Mouse (Mus musculus) naive thymus-derived CD4-positive, alpha-beta T cell, adult 2 months (primary cell): ENCODE measurements around the gene Galnt18.
A peak's percentile ranks its signal among the peaks of the same experiment; 100 is the strongest.

Source experiments
- DNase-seq: peaks from one replicate; pipeline ENCODE4 v3.0.0-alpha.2; 2011; ENCODE audit warnings: low read depth

The Galnt18 gene

DNA sequence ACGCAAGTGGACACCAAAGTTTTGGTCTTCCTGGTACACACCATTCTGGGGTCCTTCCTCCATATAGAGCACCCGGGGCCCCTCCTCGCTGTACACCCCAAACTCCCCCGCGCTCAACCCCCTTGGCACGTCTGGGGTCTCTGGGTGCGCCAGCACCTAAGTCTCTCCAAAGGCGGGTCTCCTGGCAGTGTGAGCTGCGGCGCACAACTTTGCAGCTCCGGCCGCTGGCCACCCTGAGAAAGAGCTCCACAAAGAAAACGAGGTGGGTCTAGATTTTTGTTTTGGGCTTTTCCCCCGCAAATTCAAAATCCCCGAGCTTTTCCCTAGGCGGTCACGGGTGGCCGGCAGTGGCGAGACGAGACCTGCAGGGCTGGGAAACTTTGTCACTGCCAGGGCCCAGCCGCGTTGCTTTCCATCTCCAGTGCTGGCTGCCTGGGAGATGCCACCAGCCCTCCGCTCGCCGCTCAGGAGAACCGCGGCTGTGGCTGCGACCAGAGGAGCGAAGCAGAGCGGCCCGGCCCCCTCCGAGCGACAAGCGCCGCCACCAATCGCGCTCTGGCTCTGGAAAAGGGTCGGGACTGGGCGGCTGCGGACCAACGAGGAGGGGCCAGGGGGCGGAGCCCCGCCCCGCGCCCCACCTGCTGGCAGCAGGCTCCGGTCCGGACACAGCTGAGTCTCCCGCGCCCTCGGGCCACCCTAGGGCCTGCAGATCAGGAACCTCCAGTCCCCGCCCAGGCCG is at the start of gene Galnt18:
Gene Galnt18, minus strand, starts transcription at position 474 of the 739 bp plus-strand sequence.
- DNase-seq: no peak

DNA sequence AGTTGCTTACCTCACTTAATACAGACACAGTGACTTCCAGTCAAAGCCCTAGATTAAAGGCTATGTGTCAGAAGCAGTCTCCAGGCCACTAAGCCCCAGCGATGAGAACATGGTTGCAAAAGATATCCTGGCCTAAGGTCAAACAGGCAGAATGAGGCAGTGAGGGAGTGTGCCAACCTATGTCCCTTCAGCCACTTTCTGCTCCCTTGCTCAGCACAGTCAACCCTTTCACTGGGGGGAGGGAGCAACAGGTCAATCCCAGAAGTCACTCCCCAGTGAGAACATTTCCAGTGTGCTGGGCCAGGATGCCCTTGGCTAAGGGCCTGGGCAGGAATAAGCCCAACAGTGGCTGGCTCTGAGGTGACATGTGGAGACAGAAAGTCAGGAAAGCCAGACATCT is 47.6 kb upstream of the Galnt18 start:
- DNase-seq: no peak

DNA sequence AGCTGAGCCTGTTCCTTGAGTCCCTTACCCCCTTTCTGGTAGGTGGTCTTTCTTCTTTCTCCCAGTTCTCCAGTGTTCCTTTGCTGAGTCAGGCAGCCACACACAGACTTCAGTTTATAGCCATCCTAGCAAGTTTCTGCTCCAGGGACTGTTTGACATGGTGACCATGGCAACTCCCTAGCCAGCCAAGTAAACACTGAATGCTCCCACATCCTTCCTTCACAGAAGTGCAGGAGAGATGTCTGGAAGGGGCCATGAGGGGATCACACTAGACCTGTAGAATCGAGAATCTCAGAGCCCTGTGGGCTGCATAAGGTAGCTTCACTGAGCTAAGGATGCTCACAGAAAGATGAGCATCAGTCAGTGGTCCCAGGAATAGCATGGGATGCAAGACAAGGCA is 33.3 kb upstream of the Galnt18 start:
- no peak for DNase-seq

DNA sequence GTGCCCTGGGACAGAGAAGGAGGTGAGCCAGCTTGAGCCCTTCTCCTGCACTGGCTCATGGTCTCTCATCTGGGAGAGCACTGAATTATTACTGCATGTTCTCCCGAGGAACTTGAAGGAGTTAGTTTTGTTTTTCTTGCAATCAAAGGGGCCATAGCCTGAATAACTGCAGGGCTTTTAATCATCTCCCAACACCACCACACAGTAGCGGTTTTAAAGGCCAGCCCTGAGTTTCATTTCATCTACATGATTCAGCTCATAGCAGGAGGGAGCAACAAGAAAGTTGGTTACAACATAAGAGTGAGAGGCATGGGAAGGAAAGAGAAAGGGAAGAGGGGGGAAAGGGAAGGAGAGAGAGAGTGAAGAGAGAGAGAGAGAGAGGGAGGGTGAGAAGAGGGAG is 31.3 kb upstream of the Galnt18 start:
- DNase-seq: no peak

DNA sequence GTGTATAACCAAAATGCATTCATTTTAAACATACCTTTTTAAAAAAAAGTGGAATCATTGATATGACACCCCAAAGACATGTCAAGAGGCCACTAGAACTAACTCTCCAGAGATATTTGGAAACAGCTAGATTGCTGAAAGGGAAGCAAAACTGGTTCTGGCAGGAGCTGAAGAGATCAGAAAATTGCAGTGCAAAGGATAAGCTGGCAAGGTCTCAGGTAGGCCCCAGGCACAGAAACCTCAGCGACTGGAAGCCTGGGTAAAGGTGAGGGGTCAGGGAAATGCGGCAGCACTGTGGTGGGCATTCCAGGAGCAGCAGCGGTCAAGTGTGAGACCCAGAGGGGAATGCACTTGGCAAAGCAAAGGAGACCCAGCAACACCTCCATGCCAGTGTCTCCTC is 30.0 kb upstream of the Galnt18 start:
- no peak for DNase-seq

DNA sequence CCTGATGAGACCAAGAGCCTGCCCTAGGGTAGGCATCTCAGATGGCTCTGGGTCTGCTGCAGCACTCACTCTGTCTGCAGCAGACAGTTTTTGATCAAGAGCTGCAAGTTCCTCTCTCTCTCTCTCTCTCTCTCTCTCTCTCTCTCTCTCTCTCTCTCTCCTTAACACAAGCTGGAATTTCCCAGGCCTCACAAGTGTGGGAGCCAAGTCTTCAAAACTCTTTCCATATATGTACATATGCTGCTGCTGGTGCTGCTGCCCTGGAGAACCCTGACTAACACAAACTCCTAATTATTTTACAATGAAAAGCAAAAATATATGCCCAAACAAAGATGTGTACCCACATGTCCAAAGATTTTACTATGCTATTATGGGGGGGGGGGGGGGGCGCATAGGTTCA is 26.3 kb upstream of the Galnt18 start:
- DNase-seq: no peak

DNA sequence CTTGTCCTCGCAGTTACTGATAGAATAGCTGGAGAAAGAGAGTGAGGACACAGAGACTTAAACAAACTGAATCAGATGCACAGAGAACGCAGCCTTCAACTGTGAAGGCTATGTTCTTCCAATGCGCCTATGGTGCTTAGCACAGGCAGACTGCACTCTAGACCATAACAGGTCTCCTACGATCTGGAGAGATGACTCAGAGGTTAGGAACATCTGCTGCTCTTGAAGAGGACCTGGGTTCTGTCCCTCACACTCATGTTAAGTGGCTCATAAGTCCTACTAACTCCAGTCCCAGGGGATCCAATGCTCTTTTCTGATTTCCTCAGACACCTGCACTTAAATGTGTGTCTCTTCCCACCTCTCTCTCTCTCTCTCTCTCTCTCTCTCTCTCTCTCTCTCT is 24.9 kb upstream of the Galnt18 start:
- no peak for DNase-seq

DNA sequence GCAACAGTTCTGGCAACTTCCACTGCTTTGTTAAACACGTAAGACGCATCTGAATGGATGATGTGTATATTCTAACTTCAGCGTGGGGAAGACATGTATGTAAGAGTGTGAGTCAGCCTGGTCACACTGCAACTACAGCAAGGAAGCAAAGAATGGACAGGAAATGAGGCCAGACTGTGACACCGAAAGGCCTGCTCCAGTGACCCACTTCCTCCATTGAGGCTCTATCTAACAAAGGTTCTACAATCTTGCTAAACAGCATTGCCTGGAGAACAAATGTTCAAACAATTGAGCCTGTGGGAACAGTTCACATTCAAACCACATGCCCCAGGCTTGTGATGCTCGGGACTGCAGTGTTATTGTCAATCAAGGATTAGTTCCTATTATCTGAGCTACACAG is 21.0 kb upstream of the Galnt18 start:
- DNase-seq: no peak

DNA sequence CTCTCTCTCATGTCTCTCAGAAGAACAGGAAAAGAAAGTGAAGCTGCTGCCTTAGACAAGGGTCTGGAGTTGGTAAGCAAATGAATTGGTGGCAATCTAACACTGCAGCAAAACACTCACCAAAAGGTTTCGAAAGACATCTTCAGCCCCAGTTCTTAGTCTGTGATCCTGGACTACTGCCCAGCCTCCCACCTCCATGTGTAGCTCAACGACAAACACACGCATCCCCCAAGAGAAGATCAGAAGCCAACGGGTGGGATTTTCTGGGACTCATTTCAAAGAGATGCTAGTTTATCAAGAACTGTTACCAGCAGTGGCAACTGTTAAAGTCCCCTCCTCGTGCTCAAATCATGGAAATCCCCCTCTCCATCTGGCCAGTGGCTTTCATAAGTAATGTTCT is 20.3 kb upstream of the Galnt18 start:
- DNase-seq: no peak

DNA sequence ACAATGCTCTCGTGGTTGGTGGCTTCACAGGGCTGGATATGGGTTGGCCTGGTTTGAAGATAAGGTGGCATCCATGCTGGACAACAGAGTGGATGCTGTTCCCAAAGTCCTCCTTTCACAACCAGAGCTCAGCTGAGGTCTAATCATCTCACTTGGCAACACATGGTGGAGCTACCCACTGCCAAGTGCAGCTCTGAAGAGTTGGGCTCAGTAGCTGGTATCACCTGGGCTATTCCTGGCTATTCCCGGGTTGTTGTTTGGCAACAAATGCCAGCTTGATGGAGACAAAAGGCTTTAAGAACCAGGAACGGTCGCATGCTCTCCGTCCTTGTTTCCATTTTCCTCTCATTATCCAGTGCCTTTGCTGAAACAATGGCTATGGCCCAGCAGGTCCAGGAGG is 19.2 kb upstream of the Galnt18 start:
- no peak for DNase-seq

DNA sequence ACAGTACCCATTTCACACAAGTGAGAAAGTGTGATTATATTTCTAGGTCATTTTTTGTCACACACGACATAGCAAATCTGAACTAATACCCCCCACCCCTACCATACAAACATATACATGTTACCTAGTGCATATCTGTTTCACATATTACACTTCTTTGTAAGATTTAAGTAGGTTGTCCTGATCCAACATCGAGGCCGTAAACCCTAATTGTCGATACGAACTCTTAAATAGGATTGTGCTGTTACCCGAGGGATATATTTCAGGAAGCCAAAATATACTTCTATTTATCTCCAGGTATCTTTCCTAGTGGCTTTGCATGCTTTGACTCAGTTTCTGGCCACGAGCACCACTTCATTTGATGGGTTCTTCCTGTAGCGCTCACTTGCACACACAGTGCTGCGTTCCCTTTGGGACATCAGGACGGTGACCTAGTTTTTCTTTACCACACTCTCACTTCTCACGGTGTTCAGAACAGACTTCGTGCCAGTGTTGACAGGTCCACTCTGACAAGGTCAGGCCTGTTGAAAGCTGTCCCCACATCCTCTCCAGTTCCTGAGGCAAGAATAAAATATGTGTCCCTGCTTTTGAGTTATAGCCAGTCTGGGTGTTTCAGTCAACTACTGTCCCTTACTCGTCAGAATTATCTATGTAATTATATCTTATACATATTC is 17.7 kb upstream of the Galnt18 start:
- no peak for DNase-seq

DNA sequence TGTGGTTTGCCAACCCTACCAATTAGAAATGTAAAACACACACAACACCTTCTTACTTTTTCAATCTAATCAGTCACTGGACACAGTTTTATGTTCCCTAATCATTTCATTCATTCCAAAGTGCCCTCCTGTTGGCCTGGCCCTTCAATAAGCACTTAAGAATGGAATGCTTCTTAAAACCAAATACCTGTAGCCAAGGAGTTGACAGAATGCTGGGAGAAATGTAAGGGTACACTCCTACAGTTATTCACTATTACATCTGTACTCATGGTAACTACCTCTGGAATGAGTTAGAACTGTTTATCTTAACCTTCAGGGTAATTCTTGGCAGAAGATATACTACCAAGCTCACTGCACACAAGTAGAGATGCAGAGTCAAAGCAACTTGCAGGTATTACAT is 15.3 kb upstream of the Galnt18 start:
- DNase-seq: no peak

DNA sequence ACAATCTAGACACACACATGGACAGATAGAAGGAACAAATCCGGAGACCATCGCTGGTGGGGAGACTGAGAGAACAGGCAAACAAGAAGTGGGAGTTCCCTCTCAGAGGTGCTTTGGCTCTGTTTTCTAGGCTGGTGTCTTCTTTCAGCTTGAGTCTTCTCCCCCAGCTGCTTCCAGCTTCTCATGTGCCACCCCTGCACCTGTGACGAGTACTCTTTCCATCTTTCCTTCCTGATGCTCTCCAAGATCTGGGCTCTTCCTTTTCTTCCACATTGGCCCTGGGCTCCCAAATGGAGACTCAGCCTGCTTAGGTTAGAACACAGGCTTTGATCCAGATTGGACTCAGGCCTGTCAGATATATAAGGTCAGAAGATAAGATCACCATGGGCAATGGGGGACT is 12.4 kb upstream of the Galnt18 start:
- DNase-seq: no peak

DNA sequence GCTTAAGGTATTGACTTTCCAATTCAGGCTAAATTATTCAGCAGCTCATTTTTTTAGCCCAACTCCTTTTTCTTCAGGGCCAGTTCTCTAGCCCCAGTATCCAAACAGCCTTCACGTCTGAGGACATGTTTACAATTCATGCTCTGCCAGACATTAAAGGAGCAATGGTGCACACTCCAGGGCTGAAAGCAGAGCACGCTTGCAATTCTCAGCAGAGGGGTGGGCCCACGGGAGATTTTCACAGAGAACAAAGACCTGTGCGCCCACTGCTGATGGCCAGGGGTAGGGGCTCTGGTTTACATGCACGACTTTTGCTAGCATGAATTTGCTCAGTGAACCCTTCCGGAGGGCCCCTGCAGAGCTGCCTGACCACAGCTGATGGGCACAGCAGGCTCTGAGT is 11.6 kb upstream of the Galnt18 start:
- DNase-seq: no peak

DNA sequence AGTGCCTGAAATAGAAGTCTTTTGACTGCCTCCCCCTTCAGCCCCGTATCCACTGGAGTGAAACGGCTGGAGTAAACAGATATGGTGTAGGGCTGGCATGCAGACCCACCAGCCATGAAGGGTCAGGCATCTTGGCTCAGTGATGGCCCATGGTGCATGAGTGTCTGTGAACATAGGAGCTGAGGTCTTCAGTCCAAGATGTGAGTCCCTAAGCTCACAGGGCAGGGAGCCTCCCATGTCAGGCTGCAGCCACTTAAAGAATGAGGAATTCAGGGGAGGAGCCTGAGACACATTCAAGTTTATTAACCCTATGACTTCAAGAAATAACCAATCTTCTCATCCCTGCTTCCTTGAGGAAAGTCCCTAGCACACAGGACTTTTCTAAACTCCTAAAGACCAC is 8.1 kb upstream of the Galnt18 start:
- no peak for DNase-seq

DNA sequence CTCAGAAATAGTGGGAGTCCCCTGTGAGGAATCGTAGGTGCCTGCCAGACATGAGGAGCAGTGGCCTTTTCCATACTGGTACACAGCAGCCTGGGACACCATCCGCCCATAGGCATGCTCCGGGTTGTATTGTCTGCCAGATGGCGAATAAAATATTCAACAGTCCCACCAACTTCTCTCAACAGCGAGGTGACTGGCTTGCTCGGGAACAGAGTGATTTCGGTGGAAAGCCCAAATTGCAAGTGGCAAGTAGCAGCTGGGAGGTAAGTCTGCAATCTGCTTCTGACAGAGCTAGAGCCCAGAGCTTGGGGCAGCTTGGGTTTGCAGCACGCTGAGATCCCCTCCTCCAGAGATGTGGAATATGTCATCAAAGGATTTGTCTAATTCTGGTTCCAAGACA is 5.7 kb upstream of the Galnt18 start:
- DNase-seq: no peak

DNA sequence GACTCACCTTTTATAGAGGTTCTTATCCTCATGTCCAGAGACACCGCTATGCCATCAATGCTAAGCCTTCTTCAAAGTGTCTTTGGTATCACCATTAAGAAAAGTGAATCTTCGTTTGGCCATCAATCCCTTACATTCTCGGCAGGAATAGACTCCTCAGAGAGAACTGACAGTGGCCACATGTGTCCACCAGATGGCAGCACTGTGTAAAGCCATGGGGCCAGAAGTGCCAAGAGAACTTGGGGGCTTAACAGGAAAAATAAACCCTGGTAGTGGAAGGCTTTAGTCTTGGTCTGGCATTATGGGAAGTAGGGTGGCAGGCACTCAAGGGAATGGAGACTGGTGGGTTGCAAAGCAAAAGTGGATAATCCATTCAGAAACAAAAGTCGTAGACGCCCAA is 2.3 kb upstream of the Galnt18 start:
- DNase-seq: peak; percentile 12

DNA sequence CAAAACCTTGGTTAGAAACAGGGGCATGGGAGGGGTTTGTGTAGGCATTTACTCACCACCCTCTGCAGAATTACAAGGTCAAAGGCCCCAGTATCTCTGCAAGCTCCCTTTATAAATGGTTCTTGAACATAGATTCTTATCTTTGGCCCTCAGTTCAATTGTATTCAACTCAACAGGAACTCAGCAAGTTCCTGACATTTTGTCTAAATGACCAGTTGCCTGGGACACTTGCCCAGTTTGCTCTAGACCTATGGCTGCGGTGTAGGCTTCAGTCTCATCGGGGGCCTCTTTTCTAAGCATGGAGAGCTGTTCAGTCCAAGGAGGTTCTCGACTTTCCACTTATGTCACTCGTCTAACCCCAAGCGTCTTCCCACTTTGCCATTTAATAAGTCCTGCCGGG is 1.5 kb upstream of the Galnt18 start:
- DNase-seq: no peak

DNA sequence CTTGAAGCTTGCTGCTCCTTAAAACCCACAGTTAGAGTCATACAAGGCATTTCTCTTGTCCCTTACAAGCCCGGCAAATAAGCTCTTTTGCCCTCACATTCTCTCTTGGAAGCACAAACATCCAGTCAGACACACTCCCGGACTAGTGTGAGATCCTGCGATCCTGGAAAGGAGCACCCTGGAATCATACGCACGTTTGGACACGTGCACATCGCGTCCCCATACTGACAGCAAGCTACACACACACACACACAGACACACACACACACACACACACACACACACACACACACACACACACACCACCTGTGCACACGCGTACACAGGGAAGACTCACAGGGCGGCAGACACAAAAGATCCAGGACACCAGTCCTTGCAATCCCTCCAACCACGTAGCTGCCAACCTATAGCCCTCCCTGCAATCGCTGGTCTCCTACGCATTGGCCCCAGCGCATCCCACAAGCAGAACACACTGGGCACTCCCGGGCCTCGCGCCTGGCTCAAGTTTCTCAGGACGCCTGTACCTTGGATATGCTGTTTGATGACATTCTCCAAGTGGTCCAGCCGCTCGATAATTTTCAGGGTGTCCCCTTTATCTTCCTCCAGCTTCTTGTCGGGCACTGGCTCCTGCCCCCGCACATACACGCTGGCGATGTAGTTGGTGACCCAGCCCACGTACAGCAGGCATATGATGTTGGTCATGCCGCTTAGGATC is 831 bp downstream of the Galnt18 start:
- no peak for DNase-seq

DNA sequence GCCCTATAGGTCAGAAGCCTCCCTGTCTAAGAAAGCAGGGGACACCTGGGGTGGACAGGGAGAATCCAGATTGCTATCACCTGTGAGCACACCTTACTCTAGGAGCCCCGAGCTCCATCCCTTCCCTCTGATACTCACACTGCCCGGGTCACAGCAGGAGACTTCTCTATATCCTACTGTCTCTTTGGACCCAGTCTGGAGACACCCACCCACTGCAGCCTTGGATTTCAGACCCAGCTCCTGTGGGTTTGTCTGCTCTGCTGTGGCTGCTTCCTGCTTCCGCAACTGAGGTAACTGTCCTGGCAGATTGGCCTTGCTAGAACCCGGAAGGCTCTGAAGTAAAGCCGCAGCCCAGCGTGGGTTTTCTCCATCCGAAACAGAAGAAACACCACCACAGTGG is 1.6 kb downstream of the Galnt18 start:
- DNase-seq: no peak

DNA sequence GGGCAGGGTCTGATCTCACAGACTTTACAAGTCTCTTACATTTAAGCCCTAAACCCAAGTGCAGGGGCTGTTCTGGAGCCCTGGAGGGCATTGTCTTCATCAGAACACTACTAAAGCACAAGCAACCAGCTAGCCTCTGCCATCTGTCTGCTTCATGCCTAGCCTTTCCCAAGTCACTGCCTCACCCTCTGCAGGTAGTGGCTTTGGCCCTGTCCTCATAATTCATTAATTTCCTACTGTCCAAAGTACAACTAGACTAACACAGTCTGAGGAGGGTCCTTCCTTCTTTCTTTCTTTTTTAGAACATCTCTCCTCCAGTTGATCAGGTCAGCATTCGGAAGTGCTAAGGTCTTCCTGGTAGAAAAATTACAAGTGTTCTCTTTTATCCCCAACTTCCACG is 2.6 kb downstream of the Galnt18 start:
- no peak for DNase-seq

DNA sequence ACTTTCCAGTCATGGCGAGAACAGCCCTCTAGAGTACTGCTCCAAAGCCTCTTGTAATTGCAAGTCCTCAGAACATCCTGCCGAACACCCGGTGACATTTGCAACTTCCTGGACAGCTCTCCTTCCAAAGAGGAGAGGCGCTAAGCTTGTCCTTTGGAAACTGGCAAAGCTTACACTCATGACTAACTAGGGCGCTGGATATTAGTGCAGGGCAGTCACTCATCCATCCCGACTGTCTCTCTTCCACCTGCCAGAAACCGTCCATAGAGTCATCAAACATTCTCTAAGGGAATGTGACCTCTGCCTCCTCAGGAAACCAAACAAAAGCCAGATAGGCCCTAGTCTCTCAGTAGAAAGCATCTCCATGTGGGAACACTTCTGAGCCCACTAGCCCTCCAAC is 3.6 kb downstream of the Galnt18 start:
- DNase-seq: no peak

DNA sequence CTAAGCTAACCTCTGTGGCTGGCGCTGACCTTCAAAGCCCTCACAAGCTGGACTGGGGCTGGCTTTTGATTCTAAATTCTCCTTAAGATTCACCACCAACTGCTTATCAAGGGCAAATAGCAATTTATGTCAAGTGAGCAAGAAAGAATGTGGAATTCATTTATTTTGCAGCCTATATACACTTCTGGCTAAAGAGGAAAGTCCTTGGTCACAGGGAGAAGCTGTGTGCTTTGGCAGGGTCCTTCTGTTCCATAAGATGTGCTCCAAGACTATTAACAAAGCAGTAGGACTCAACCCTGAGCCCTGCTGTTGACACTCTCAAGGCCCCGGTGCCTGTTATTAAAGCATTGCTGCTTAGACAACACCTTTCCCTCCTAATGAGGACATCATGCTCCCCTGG is 7.4 kb downstream of the Galnt18 start:
- no peak for DNase-seq
